Mouse (Mus musculus) hindbrain, embryonic 14.5 days (tissue): ENCODE data around the gene Igdcc4. TPM values are rescaled to one million over a fixed set of nuclear protein-coding genes. Genes with fewer than 3 reads are reported as not detected.
A peak's percentile ranks its signal among the peaks of the same experiment; 100 is the strongest.

ENCODE experiments used
- ATAC-seq: fragments of 200-750 bp; cut with Nextera tagmentation; 2 replicates; pipeline ENCODE4 v1.8.0; 2017; ENCODE audit warnings: moderate number of reproducible peaks, mild to moderate bottlenecking, moderate TSS enrichment, moderate library complexity; ENCODE audit not compliant: low FRiP score
- DNase-seq: peaks from one replicate; pipeline ENCODE4 v3.0.0-alpha.2; 2015; ENCODE audit warnings: low spot score
- H3K27ac ChIP-seq: fragments of 300-500 bp; sonication (generic); 2 replicates; pipeline ENCODE4 v1.5.1; 2014; ENCODE audit warnings: mild to moderate bottlenecking, moderate library complexity
- H3K27me3 ChIP-seq: fragments of 300-500 bp; sonication (generic); 2 replicates; pipeline ENCODE4 v1.6.1; 2014; ENCODE audit warnings: mild to moderate bottlenecking, low read length, mixed read lengths; ENCODE audit not compliant: control insufficient read depth, insufficient read depth
- H3K36me3 ChIP-seq: fragments of 300-500 bp; sonication (generic); replicated peaks from 2 replicates; pipeline ENCODE4 v1.6.1; 2014; ENCODE audit not compliant: control insufficient read depth, insufficient read depth
- H3K4me1 ChIP-seq: fragments of 300-500 bp; sonication (generic); replicated peaks from 2 replicates; pipeline ENCODE4 v1.6.1; 2014; ENCODE audit warnings: antibody characterized with exemption, low read length, mixed read lengths; ENCODE audit not compliant: control insufficient read depth, insufficient read depth
- H3K4me2 ChIP-seq: fragments of 300-500 bp; sonication (generic); replicated peaks from 2 replicates; pipeline ENCODE4 v1.6.1; 2014; ENCODE audit warnings: mild to moderate bottlenecking, moderate library complexity
- H3K4me3 ChIP-seq: fragments of 300-500 bp; sonication (generic); replicated peaks from 2 replicates; pipeline ENCODE4 v1.5.1; 2014; ENCODE audit warnings: mild to moderate bottlenecking, low read length
- H3K9ac ChIP-seq: fragments of 300-500 bp; sonication (generic); 2 replicates; pipeline ENCODE4 v1.6.1; 2014
- H3K9me3 ChIP-seq: fragments of 300-500 bp; sonication (generic); 2 replicates; pipeline ENCODE4 v1.6.1; 2016; ENCODE audit warnings: low read length; ENCODE audit not compliant: control insufficient read depth
- WGBS: fragments of 180-500 bp; shearing (Covaris S2); extraction: QIAGEN DNeasy Blood & Tissue Kit; methylation state at CpG from one replicate; pipeline ENCODE4 v1.1.7; 2014; 5-methylcytosine and 5-hydroxymethylcytosine counted together
- polyA plus RNA-seq: library from polyadenylated mRNA; unstranded; fragments of >200 nt; fragmentation: Nextera tagmentation; extraction: Ambion mirVana; gene quantifications from 2 replicates; pipeline ENCODE4 v1.2.1, GENCODE M21; 2014

Igdcc4 gene
- polyA plus RNA-seq, 1 experiment from 2014 or later = 18.9 TPM

DNA sequence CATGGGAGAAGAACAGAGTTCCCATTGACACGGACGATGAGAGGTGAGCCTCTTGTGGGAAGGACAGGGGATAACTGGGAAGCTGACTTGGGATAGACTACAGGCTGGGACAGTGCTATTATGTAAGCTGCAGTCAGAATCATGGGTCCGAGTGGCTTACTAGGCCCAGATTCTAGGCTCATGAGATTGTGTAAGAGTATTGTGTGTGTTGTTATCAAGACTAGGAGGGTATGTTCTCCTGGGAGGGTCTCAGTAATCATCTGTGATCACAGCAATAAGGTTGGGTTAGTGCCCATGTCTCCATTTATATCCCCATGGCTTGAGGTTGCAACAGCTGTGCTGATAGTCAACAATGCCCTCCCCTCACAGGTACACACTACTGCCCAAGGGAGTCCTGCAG is 76.2 kb downstream of the Igdcc4 start:
- DNase-seq (no peak), ATAC-seq (no peak)
- H3K27me3 ChIP-seq = no peaks in the 10 kb centered on the region
- H3K4me3 ChIP-seq = no peak overlapping the region
- WGBS = 34% methylated on average over 3 of the region's 3 CpGs
- no peaks in the 10 kb centered on the region for H3K9me3 ChIP-seq
- H3K9ac ChIP-seq = no peak overlapping the region
- peaks cover 18% of the 10 kb centered on the region for H3K36me3 ChIP-seq
- peak overlapping the region; percentile 83 for H3K27ac ChIP-seq
- H3K4me2 ChIP-seq = no peak overlapping the region
- peaks cover 63% of the 10 kb centered on the region for H3K4me1 ChIP-seq

DNA sequence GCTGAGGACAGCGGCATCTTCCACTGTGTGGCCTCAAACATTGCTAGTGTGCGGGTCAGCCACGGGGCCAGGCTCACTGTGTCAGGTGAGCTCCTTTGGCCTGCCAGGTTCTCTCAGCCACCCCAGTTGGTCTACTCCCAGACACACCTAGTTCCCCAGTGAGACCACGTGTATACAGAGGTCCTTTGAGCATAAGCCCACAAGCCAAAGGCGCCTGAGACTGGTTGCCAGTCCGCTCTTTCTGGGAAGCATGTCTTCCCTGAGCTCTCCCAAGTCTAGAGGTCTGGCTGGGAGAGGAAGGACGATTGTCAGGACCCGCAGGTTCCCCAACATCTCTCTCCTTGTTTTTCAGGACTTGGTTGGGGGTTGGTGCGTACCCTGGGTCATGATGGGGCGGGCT is 76.6 kb downstream of the Igdcc4 start:
- ATAC-seq (no peak), DNase-seq (no peak)
- Histone ChIP-seq H3K4me1 (peaks cover 63% of the 10 kb centered on the region), H3K36me3 (peaks cover 20% of the 10 kb centered on the region), H3K9me3 (no peaks in the 10 kb centered on the region), H3K27ac (peak overlapping the region; percentile 83), H3K4me3 (no peak overlapping the region), H3K9ac (0 out of 2 replicates have a peak overlapping the region, but pooled peaks have one; percentile 9), H3K27me3 (no peaks in the 10 kb centered on the region), H3K4me2 (no peak overlapping the region)
- WGBS = 33% methylated on average over 10 of the region's 10 CpGs

DNA sequence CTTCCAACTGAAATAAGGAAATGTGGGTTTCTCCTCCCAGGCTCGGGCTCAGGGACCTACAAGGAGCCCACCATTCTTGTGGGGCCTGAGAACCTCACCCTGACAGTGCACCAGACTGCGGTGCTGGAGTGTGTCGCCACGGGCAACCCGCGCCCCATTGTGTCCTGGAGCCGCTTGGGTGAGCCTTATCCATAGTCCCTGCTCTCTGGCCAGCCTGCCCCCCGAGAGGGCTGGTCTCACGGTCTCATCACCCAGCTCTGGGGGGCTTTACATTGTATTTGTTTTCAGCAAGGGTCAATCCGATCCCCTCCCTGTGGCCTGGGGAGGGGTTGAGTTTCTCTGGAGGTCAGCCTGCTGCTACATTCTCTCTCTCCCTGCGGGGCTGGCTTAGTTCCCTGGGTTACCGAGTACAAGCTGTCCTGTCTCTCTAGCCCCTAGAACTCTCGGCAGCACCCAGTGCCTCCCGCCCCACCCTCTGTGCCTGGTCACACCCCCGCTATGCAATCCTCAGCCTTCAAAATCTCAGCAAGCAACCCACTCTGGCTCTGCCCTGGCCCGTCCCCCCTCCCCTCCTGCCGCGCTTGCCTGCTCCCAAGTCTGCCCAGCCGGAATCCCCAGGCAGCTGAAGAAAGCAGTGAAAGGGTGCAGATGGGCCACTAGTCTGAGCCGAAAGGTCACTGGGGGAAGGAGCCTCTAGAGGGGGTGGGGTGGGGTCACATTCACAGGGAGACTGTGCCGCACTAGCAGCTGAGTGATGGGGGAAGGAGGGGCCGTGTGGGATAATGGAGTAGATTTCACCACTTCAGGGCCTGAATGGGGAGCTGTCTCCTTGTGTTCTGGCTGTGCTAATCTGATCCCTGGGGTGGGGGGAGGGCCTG is 77.3 kb downstream of the Igdcc4 start:
- Histone ChIP-seq H3K4me1 (peaks cover 63% of the 10 kb centered on the region), H3K9ac (peak overlapping the region; percentile 20; the same call in 1 of the 2 replicates), H3K27ac (peak overlapping the region; percentile 83), H3K4me2 (peak overlapping the region; percentile 19; the same call in 1 of the 2 replicates), H3K36me3 (peaks cover 26% of the 10 kb centered on the region), H3K4me3 (no peak overlapping the region), H3K9me3 (no peaks in the 10 kb centered on the region), H3K27me3 (no peaks in the 10 kb centered on the region)
- 2% methylated on average over 22 of the region's 22 CpGs for WGBS
- ATAC-seq = peak; percentile 61
- no peak for DNase-seq

DNA sequence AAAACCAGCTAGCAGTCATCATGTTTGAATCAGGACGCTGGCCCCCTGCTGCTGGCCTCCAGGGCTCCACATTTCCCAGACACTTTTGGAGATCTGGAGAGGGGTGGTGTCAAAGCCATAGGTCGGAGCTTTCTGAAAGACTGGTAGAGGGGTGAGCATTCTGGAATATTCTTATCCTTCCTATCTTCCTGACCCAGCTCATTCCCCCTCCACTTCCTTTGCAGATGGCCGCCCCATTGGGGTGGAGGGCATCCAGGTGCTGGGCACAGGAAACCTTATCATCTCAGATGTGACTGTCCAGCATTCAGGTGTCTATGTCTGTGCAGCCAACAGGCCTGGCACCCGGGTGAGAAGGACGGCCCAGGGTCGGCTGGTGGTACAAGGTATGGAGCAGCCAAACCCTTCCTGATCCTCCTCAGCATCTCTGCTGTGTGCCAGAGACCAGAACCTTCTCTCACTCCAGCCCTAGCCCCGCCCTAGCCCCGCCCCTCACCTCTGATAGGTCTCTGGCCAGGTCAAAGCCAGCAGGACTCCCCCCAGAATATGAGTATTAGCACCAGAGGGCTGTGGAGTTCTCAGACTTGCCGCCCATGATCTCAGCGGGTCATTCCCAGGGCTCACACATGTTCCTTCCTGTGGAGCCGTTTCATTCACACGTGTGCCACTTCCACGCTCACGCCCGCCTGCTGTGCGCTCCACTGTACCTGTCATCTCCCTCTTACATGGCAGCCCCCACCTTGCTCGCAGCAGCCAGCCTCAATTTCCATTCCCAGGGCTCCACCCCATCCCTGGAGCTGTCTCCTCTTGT is 78.7 kb downstream of the Igdcc4 start:
- peaks cover 37% of the 10 kb centered on the region for H3K36me3 ChIP-seq
- no peak for DNase-seq

More for the DNA sequence above, 78.7 kb downstream of the Igdcc4 start:
- Histone ChIP-seq H3K4me1 (peaks cover 63% of the 10 kb centered on the region), H3K4me2 (peak overlapping the region; percentile 14; the same call in 1 of the 2 replicates), H3K27ac (peak overlapping the region; percentile 83), H3K27me3 (no peaks in the 10 kb centered on the region), H3K4me3 (no peak overlapping the region), H3K9ac (peak overlapping the region; percentile 35; the same call in 1 of the 2 replicates), H3K9me3 (no peaks in the 10 kb centered on the region)
- WGBS = 22% methylated on average over 17 of the region's 17 CpGs
- no peak for ATAC-seq

Other genes with a start within 250 kb of the Igdcc4 start
- gene Slc24a1, start 149.9 kb upstream of the Igdcc4 start, polyA plus RNA-seq = 0.08 and 0.13 TPM in 2 replicates
- gene Ints14, start 140.6 kb upstream of the Igdcc4 start, polyA plus RNA-seq = 37.6 and 39.1 TPM in 2 replicates
- 149 and 185 TPM in 2 replicates for gene Hacd3, start 79.8 kb upstream of the Igdcc4 start, polyA plus RNA-seq
- 33.9 and 39.5 TPM in 2 replicates for gene Dpp8, start 69.1 kb upstream of the Igdcc4 start, polyA plus RNA-seq
- gene Igdcc3, start 39.7 kb downstream of the Igdcc4 start, polyA plus RNA-seq = 10.5 and 10.6 TPM in 2 replicates
- 6.3 and 7.9 TPM in 2 replicates for gene Parp16, start 93.9 kb downstream of the Igdcc4 start, polyA plus RNA-seq
- 0.33 and 0.84 TPM in 2 replicates for gene Cilp, start 163.7 kb downstream of the Igdcc4 start, polyA plus RNA-seq
- 41.5 and 43.7 TPM in 2 replicates for gene Clpx, start 192.8 kb downstream of the Igdcc4 start, polyA plus RNA-seq
- gene Pdcd7, start 244.6 kb downstream of the Igdcc4 start, polyA plus RNA-seq = 10.7 and 13.3 TPM in 2 replicates